Mouse (Mus musculus): ENCODE results near the gene Gm15517.

DNA sequence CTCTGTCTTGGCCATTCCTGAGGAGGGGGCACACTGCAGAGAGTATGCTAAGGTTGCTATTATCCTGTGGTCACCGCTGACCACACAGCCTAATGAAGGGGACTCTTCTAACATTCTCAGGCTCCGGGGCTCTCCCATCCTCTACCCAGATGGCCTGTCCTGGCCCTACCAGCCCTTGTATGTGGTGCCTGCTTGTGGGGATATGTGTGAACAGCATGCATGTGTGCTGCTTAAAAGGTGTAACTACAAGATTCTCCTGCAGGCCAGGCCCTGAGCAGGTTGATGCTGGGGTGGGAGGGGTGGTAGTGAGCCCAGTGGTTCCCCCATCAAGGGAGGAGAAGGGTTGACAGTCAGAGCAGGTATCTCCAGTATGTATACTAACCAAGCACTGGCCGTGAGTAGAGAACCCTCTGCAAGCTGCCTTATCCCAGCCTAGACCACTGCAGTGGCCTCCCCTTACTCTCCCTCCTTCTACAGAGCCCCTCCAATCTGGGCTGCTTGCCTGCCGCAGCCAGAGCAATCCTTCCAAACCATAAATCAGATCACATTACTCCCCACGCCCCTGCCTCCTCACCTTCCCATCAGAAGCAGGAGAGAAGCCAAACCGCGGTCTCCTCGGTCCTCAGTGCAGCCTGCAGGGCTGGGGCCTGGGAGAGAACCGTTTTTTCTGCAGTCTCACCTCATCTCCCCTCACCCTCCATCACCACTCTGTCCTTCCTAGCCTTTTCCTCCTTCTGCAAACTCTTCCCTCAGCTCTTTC, 46.2 kb downstream of the Gm15517 start:
- TF ChIP-seq GATA1 (IDR thresholded peaks at IDR 0.05; ENCODE audit: low read length): no peak
- TF ChIP-seq TAL1 (IDR thresholded peaks at IDR 0.05; ENCODE audit: low read length): no peak
